Mouse (Mus musculus) adrenal gland (tissue): ENCODE results near the gene Fbp1.
"Not testable (repeated sequence)": the region's sequence is repeated elsewhere in the genome, so short reads cannot be mapped to it uniquely, and the experiment has no call there.

Experiments
- intact Hi-C: fragments of 180-260 bp; cut with DNase I; formaldehyde crosslinking; loops from one replicate; pipeline ENCODE4 v1.15.1; 2025

Gene Fbp1

GRCm38 (mm10) chr13:62855396-62856304 lies 32.4 kb downstream of the Fbp1 start:
- intact Hi-C loops = loop anchor here (2.0 to 10.0 kb wide), 2 partner anchors 91 to 391 kb away; partner anchors contain the start of gene Gm49359

GRCm38 (mm10) chr13:62854666-62855065 lies 33.4 kb downstream of the Fbp1 start:
- intact Hi-C loops = loop anchor here (5.0 to 10.0 kb wide), 2 partner anchors 227 to 390 kb away; partner anchors contain the start of gene Gm49359

- intact Hi-C loops = no loop called here
Measured at GRCm38 (mm10) chr13:62833341-62833740, 54.7 kb downstream of the Fbp1 start.

GRCm38 (mm10) chr13:62832239-62832638 lies 55.8 kb downstream of the Fbp1 start:
- intact Hi-C loops = no loop called here

GRCm38 (mm10) chr13:62815705-62816104 lies 72.4 kb downstream of the Fbp1 start:
- intact Hi-C loops = not testable (repeated sequence)
